Mouse (Mus musculus) myocyte (in vitro differentiated cells): ENCODE results near the gene Nfam1. TPM values are rescaled to one million over a fixed set of nuclear protein-coding genes. Genes with fewer than 3 reads are reported as not detected.

Experiments used
- H3K27me3 ChIP-seq: one replicate; pipeline ENCODE4 v1.6.1; 2011; ENCODE audit not compliant: control insufficient read depth, insufficient read depth, insufficient read length
- H3K36me3 ChIP-seq: one replicate; pipeline ENCODE4 v1.6.1; 2011; ENCODE audit not compliant: control insufficient read depth, insufficient read depth
- H3K4me2 ChIP-seq: one replicate; pipeline ENCODE4 v1.6.1; 2011; ENCODE audit warnings: low read depth, control low read depth
- H3K4me3 ChIP-seq: one replicate; pipeline ENCODE4 v1.5.1; 2011; ENCODE audit warnings: mild to moderate bottlenecking, control low read depth, moderate library complexity
- H3K79me2 ChIP-seq: one replicate; pipeline ENCODE4 v1.6.1; 2011; ENCODE audit not compliant: control insufficient read depth, insufficient read depth
- H3ac ChIP-seq: one replicate; pipeline ENCODE4 v1.6.1; 2011; ENCODE audit not compliant: control insufficient read depth, insufficient read length
- CEBPB ChIP-seq: IDR thresholded peaks from 2 replicates; pipeline ENCODE4 v1.6.1; 2011; ENCODE audit warnings: mild to moderate bottlenecking, moderate library complexity; ENCODE audit not compliant: poor library complexity, insufficient read depth, severe bottlenecking
- E2F4 ChIP-seq: IDR thresholded peaks from one replicate; pipeline ENCODE4 v1.6.1; 2011; ENCODE audit warnings: mild to moderate bottlenecking, control low read depth, moderate library complexity; ENCODE audit not compliant: insufficient read depth
- MAX ChIP-seq: IDR thresholded peaks from one replicate; pipeline ENCODE4 v1.6.1; 2011; ENCODE audit warnings: low read depth, mild to moderate bottlenecking, control low read depth
- MYOD1 ChIP-seq, 3 experiments: IDR thresholded peaks; one replicate each; pipeline ENCODE4 v1.6.1; 2011; ENCODE audit warnings: control low read depth in 2 of 3, low read depth in 2 of 3, mild to moderate bottlenecking in 2 of 3, moderate library complexity in 1 of 3; ENCODE audit not compliant: insufficient read length in 2 of 3, control insufficient read depth in 1 of 3
- MYOG ChIP-seq, 3 experiments: IDR thresholded peaks; one replicate each; pipeline ENCODE4 v1.6.1; 2011; ENCODE audit warnings: control low read depth in 2 of 3, low read depth in 2 of 3, mild to moderate bottlenecking in 2 of 3; ENCODE audit not compliant: insufficient read length in 2 of 3, control insufficient read depth in 1 of 3, insufficient read depth in 1 of 3
- POLR2A ChIP-seq: IDR thresholded peaks from one replicate; pipeline ENCODE4 v1.6.1; 2011; ENCODE audit warnings: low read depth, mild to moderate bottlenecking, control low read depth, moderate library complexity; ENCODE audit not compliant: insufficient read length
- POLR2AphosphoS2 ChIP-seq: IDR thresholded peaks from one replicate; pipeline ENCODE4 v1.6.1; 2011; ENCODE audit warnings: low read depth, control low read depth; ENCODE audit not compliant: insufficient read length
- REST ChIP-seq: IDR thresholded peaks from one replicate; pipeline ENCODE4 v1.6.1; 2011; ENCODE audit warnings: mild to moderate bottlenecking, control low read depth, moderate library complexity; ENCODE audit not compliant: insufficient read depth, insufficient read length
- SRF ChIP-seq: IDR thresholded peaks from one replicate; pipeline ENCODE4 v1.6.1; 2011; ENCODE audit warnings: low read depth; ENCODE audit not compliant: control insufficient read depth, insufficient read length
- TCF12 ChIP-seq: IDR thresholded peaks from one replicate; pipeline ENCODE4 v1.6.1; 2011; ENCODE audit warnings: mild to moderate bottlenecking, control low read depth; ENCODE audit not compliant: poor library complexity, insufficient read depth, severe bottlenecking
- TCF3 ChIP-seq: IDR thresholded peaks from one replicate; pipeline ENCODE4 v1.6.1; 2011; ENCODE audit warnings: low read depth, control low read depth; ENCODE audit not compliant: insufficient read length
- USF1 ChIP-seq: IDR thresholded peaks from one replicate; pipeline ENCODE4 v1.6.1; 2011; ENCODE audit warnings: low read depth, mild to moderate bottlenecking, control low read depth, moderate library complexity
- polyA plus RNA-seq: library from polyadenylated mRNA; unstranded; fragments of >200 nt; fragmentation: generic; extraction: Trizol; gene quantifications from one replicate; pipeline ENCODE4 v1.2.1, GENCODE M21; 2012; ENCODE audit warnings: missing spikeins

Gene Nfam1
- polyA plus RNA-seq, 1 experiment = not detected

DNA sequence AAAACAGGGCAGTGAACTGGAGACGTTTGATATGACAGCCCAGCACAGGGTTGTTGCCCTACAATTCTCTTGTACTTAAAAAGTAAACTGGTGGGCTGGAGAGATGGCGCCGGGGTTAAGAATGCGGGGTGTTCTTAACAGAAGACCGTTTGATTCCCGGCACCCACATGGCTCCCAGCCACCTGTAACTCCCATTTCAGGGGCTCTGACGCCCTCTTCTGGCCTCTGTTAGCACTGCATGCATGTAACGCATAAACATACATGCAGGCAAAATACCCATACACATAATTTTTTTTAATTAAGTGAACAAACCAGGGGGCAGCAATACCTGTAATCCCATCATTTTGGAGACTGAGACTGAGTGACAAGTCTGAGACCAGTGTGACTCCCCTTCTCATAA lies 24.4 kb upstream of the Nfam1 start:
- Histone ChIP-seq H3K79me2 (no peaks in the 10 kb centered on the region), H3ac (no peak overlapping the region), H3K4me3 (no peak overlapping the region), H3K36me3 (no peaks in the 10 kb centered on the region), H3K27me3 (peaks cover 56% of the 10 kb centered on the region), H3K4me2 (no peak overlapping the region)
- TF ChIP-seq REST (no peak), SRF (no peak), USF1 (no peak)

DNA sequence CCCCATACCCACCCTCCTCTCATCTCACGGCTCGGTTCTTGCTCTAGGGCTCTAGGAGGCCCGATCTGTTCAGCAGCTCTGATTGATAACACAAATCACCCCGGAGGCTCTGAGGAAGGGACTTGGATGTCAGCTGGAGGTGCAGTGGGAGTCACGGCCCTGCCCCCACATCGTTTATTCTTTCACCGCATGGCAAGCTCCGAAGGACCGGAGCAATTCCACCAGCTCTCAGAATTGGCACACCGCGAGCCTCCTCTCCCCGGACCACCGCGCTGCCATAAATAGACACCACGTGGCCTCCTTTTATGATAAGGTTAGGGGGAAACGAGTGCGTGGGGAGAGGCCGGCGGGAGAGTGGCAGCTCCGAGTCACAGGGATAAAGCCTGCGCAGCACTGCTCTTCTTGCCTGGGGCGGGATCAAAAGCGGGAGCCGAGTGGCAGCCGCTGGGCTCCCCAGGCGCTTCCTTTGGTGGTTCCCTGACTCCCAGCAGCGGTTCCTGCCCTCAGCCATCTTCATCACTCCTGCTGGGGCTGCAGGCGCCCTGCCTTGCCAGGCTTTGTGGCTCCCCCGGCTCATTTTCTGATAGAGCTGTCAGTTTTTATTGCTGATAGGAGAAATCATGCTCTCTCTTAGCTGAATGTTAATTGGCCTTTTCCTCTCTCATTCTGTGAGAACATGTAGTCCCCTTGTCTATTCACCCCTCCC lies 23.4 kb upstream of the Nfam1 start:
- H3K27me3 ChIP-seq = peaks cover 48% of the 10 kb centered on the region
- no peak for TF ChIP-seq TCF3
- no peak for TF ChIP-seq SRF
- no peak for TF ChIP-seq CEBPB
- no peak for TF ChIP-seq REST
- no peak for TF ChIP-seq E2F4
- H3ac ChIP-seq = no peak overlapping the region
- no peaks in the 10 kb centered on the region for H3K36me3 ChIP-seq
- H3K4me3 ChIP-seq = no peak overlapping the region
- no peaks in the 10 kb centered on the region for H3K79me2 ChIP-seq
- peak overlapping the region; percentile 28 for H3K4me2 ChIP-seq

DNA sequence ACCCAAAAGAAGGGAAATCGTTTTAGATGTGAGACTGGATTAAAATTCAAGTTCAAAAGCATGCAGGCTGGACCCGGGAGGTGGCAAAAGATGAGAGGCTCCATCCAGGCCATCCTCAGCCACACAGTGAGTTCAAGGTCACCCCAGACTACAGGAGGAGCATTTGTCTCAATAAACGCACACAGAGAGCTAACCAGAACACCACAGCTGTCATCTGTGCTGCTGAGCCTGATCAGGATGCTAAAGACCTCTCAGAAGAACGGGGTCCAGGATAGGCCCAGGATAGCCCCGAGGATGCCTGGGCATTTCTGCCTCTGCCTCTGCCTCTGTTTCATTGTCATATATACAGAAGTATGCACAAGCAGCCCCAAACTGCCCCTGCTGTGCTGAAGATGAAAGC lies 22.5 kb upstream of the Nfam1 start:
- TF ChIP-seq TCF3 = no peak
- TF ChIP-seq CEBPB = no peak
- no peak for TF ChIP-seq REST
- TF ChIP-seq MYOG (IDR thresholded peaks at IDR 0.05; ENCODE audit: control insufficient read depth in 1 of 3, insufficient read depth in 1 of 3, insufficient read length in 2 of 3, low read depth in 2 of 3) = no peak
- no peak for TF ChIP-seq TCF12
- no peak for TF ChIP-seq MYOD1 (IDR thresholded peaks at IDR 0.05; ENCODE audit: control insufficient read depth in 1 of 3, insufficient read length in 2 of 3, low read depth in 2 of 3)
- no peak for TF ChIP-seq USF1
- TF ChIP-seq POLR2A = no peak
- TF ChIP-seq MAX = no peak
- Histone ChIP-seq H3K4me2 (no peak overlapping the region), H3K79me2 (no peaks in the 10 kb centered on the region), H3K27me3 (peaks cover 45% of the 10 kb centered on the region), H3K4me3 (no peak overlapping the region), H3ac (no peak overlapping the region), H3K36me3 (no peaks in the 10 kb centered on the region)

GRCm38 (mm10) chr15:83053261-83053660 lies 20.2 kb upstream of the Nfam1 start:
- peaks cover 46% of the 10 kb centered on the region for H3K27me3 ChIP-seq
- H3K79me2 ChIP-seq = no peaks in the 10 kb centered on the region
- H3ac ChIP-seq = no peak overlapping the region
- H3K4me3 ChIP-seq = no peak overlapping the region
- no peak for TF ChIP-seq USF1
- no peak for TF ChIP-seq MYOG (IDR thresholded peaks at IDR 0.05; ENCODE audit: control insufficient read depth in 1 of 3, insufficient read depth in 1 of 3, insufficient read length in 2 of 3, low read depth in 2 of 3)
- TF ChIP-seq POLR2A = no peak
- no peak for TF ChIP-seq REST
- TF ChIP-seq E2F4 = no peak
- no peak for TF ChIP-seq CEBPB
- H3K36me3 ChIP-seq = no peaks in the 10 kb centered on the region
- H3K4me2 ChIP-seq = no peak overlapping the region

GRCm38 (mm10) chr15:83052341-83053104 lies 19.4 kb upstream of the Nfam1 start:
- no peak overlapping the region for H3K4me2 ChIP-seq
- H3K27me3 ChIP-seq = peaks cover 52% of the 10 kb centered on the region
- H3K4me3 ChIP-seq = no peak overlapping the region
- no peaks in the 10 kb centered on the region for H3K36me3 ChIP-seq
- H3K79me2 ChIP-seq = no peaks in the 10 kb centered on the region
- no peak overlapping the region for H3ac ChIP-seq
- TF ChIP-seq MAX (no peak), MYOD1 (IDR thresholded peaks at IDR 0.05; ENCODE audit: control insufficient read depth in 1 of 3, insufficient read length in 2 of 3, low read depth in 2 of 3) (no peak), CEBPB (no peak), TCF12 (no peak), USF1 (no peak), REST (no peak), MYOG (IDR thresholded peaks at IDR 0.05; ENCODE audit: control insufficient read depth in 1 of 3, insufficient read depth in 1 of 3, insufficient read length in 2 of 3, low read depth in 2 of 3) (no peak), POLR2A (no peak), POLR2AphosphoS2 (no peak), TCF3 (no peak), SRF (no peak), E2F4 (no peak)
